In genomic region chr2:157696297-157696731, GRCm38 (mm10) we compare ENCODE assay signal across 9 mouse cellular contexts. TPM values are rescaled to one million over a fixed set of nuclear protein-coding genes. Genes with fewer than 3 reads are reported as not detected.
A peak's percentile ranks its signal among the peaks of the same experiment; 100 is the strongest.
DNase-seq lines count a peak whose midpoint lies in the region; ATAC-seq and TF ChIP-seq lines count a peak whose summit lies in the region.
"Had no signal": no experiment of that assay in that cellular context is flagged by ENCODE, and none has a peak within 500 bp of the region (broad histone marks: within the 10 kb centered on the region; RNA-seq: fewer than 3 reads in every experiment).

No protein-coding gene starts in this region.

- TF ChIP-seq POLR2A in thymus, adult 2 months (IDR thresholded peaks at IDR 0.05; ENCODE audit: control insufficient read depth, extremely low read depth, insufficient read depth, low read length, poor library complexity): no peak

- H3K27me3 ChIP-seq in neural tube, embryonic 11.5 days (ENCODE audit: control insufficient read depth, insufficient read depth, low read length): no peaks in the 10 kb centered on the region
- H3K27me3 ChIP-seq in neural tube, embryonic 12.5 days (replicated peaks): no peaks in the 10 kb centered on the region
- no peaks in the 10 kb centered on the region for H3K27me3 ChIP-seq in thymus, adult 2 months (ENCODE audit: control insufficient read depth, insufficient read depth, low read length)
- H3K27me3 ChIP-seq in liver, embryonic 12.5 days (replicated peaks): peaks cover 20% of the 10 kb centered on the region
- H3K27me3 ChIP-seq: embryonic facial prominence, embryonic 13.5 days had no signal

- no peak overlapping the region for H3K9ac ChIP-seq in neural tube, embryonic 11.5 days (ENCODE audit: low read length)
- peak overlapping the region; percentile 9; the same call in 1 of the 2 replicates for H3K9ac ChIP-seq in neural tube, embryonic 12.5 days
- H3K9ac ChIP-seq in liver, embryonic 12.5 days: no peak overlapping the region
- H3K9ac ChIP-seq: embryonic facial prominence, embryonic 13.5 days had no signal

- H3K4me1 ChIP-seq in neural tube, embryonic 11.5 days (ENCODE audit: control insufficient read depth, insufficient read depth, low read length): peaks cover 17% of the 10 kb centered on the region
- H3K4me1 ChIP-seq in neural tube, embryonic 12.5 days: peaks cover 38% of the 10 kb centered on the region
- no peaks in the 10 kb centered on the region for H3K4me1 ChIP-seq in thymus, adult 2 months (replicated peaks; ENCODE audit: control insufficient read depth, insufficient read depth, low read length)
- no peaks in the 10 kb centered on the region for H3K4me1 ChIP-seq in liver, embryonic 12.5 days

- 19% methylated on average over 7 of the region's 7 CpGs for WGBS in neural tube, embryonic 11.5 days
- 9% methylated on average over 7 of the region's 7 CpGs for WGBS in neural tube, embryonic 12.5 days
- 77% methylated on average over 7 of the region's 7 CpGs for WGBS in thymus, adult 2 months
- WGBS in liver, embryonic 12.5 days (ENCODE audit: insufficient replicate concordance): 49% methylated on average over 7 of the region's 7 CpGs

- H3K4me3 ChIP-seq in neural tube, embryonic 11.5 days (ENCODE audit: low read depth, low read length): no peak overlapping the region
- no peak overlapping the region for H3K4me3 ChIP-seq in neural tube, embryonic 12.5 days
- H3K4me3 ChIP-seq in thymus, adult 2 months (ENCODE audit: control insufficient read depth, insufficient read depth, low read length): no peak overlapping the region
- H3K4me3 ChIP-seq in liver, embryonic 12.5 days: no peak overlapping the region
- H3K4me3 ChIP-seq: embryonic facial prominence, embryonic 13.5 days had no signal

- DNase-seq in neural tube, embryonic 11.5 days (ENCODE audit: low spot score): peak; percentile 69
- no peak for DNase-seq in neural tube, embryonic 10.5 days (ENCODE audit: extremely low spot score, low spot score)
- DNase-seq in kidney, postnatal 4 days: peak; percentile 70 to 81
- no peak for DNase-seq in cerebellum, adult 9-10 months
- no peak for DNase-seq in thymus, adult 2 months

- no peaks in the 10 kb centered on the region for H3K9me3 ChIP-seq in neural tube, embryonic 11.5 days (ENCODE audit: control insufficient read depth, low read length)
- no peaks in the 10 kb centered on the region for H3K9me3 ChIP-seq in neural tube, embryonic 12.5 days
- no peaks in the 10 kb centered on the region for H3K9me3 ChIP-seq in liver, embryonic 12.5 days (replicated peaks)
- H3K9me3 ChIP-seq: embryonic facial prominence, embryonic 13.5 days had no signal

- no peak for TF ChIP-seq CTCF in thymus, adult 2 months (IDR thresholded peaks at IDR 0.05; ENCODE audit: borderline replicate concordance, control insufficient read depth, extremely low read depth, insufficient read depth, low read length, poor library complexity)

- no peak overlapping the region for H3K4me2 ChIP-seq in neural tube, embryonic 11.5 days (ENCODE audit: low read depth)
- H3K4me2 ChIP-seq in neural tube, embryonic 12.5 days (replicated peaks): no peak overlapping the region
- H3K4me2 ChIP-seq in liver, embryonic 12.5 days: no peak overlapping the region
- H3K4me2 ChIP-seq: embryonic facial prominence, embryonic 13.5 days had no signal

- peak overlapping the region; percentile 46; the same call in 1 of the 2 replicates for H3K27ac ChIP-seq in neural tube, embryonic 11.5 days (ENCODE audit: low read depth, low read length)
- H3K27ac ChIP-seq in neural tube, embryonic 12.5 days: peak overlapping the region; percentile 50; the same call in 1 of the 2 replicates
- H3K27ac ChIP-seq in thymus, adult 2 months (ENCODE audit: control insufficient read depth, insufficient read depth, low read length): no peak overlapping the region
- H3K27ac ChIP-seq in liver, embryonic 12.5 days: no peak overlapping the region
- H3K27ac ChIP-seq: embryonic facial prominence, embryonic 13.5 days had no signal

- H3K36me3 ChIP-seq in neural tube, embryonic 11.5 days (ENCODE audit: control insufficient read depth, insufficient read depth, low read length): no peaks in the 10 kb centered on the region
- no peaks in the 10 kb centered on the region for H3K36me3 ChIP-seq in neural tube, embryonic 12.5 days
- no peaks in the 10 kb centered on the region for H3K36me3 ChIP-seq in thymus, adult 2 months (ENCODE audit: control insufficient read depth, insufficient read depth, low read length)
- H3K36me3 ChIP-seq in liver, embryonic 12.5 days: no peaks in the 10 kb centered on the region
- H3K36me3 ChIP-seq: embryonic facial prominence, embryonic 13.5 days had no signal

- ATAC-seq in neural tube, embryonic 11.5 days (ENCODE audit: insufficient read depth, low FRiP score, low TSS enrichment): peak; percentile 82
- peak; percentile 64 for ATAC-seq in frontal cortex, adult (ENCODE audit: low TSS enrichment)
- peak; percentile 71 for ATAC-seq in neural tube, embryonic 12.5 days (ENCODE audit: low FRiP score, low read depth)
- no peak for ATAC-seq in liver, embryonic 12.5 days

RNA-seq across cellular contexts. Expression of gene Ctnnbl1, which starts 40.9 kb away (rescaled TPM):
- polyA plus RNA-seq in neural tube, embryonic 11.5 days (2014; fragmentation: Nextera tagmentation; extraction: Ambion mirVana): 96.5 and 106 TPM in 2 replicates
- 80.2 and 81.9 TPM in 2 replicates for polyA plus RNA-seq in neural tube, embryonic 12.5 days (2016; fragmentation: Nextera tagmentation; extraction: Ambion mirVana)
- polyA plus RNA-seq in thymus, adult 2 months (2012; rRNA removed): 65.5 and 68.5 TPM in 2 replicates
- polyA plus RNA-seq in liver, embryonic 12.5 days (2016; fragmentation: Nextera tagmentation; extraction: Ambion mirVana): 35.7 and 39.0 TPM in 2 replicates

Comparison
In these comparisons a context has a peak if more than half of its experiments do, and no peak if none do; other contexts are left out.
1. DNase-seq: peak in neural tube, embryonic 11.5 days (single experiment) and kidney, postnatal 4 days (2 of 2); none in neural tube, embryonic 10.5 days (single experiment), cerebellum, adult 9-10 months (single experiment) and thymus, adult 2 months (single experiment).
2. H3K27ac ChIP-seq: peak in neural tube, embryonic 11.5 days (single experiment) and neural tube, embryonic 12.5 days (single experiment); none in thymus, adult 2 months (single experiment) and liver, embryonic 12.5 days (single experiment).